In genomic region chr7:64228300-64228699, GRCm38 (mm10) we compare ENCODE assay signal across 25 mouse cellular contexts. TPM values are rescaled to one million over a fixed set of nuclear protein-coding genes. Genes with fewer than 3 reads are reported as not detected.
DNase-seq lines count a peak whose midpoint lies in the region; ATAC-seq and TF ChIP-seq lines count a peak whose summit lies in the region.
"Had no signal": no experiment of that assay in that cellular context is flagged by ENCODE, and none has a peak within 500 bp of the region (broad histone marks: within the 10 kb centered on the region; RNA-seq: fewer than 3 reads in every experiment).

No protein-coding gene starts in this region.

- H3K36me3 ChIP-seq in embryonic facial prominence, embryonic 10.5 days (replicated peaks), result no peaks in the 10 kb centered on the region
- H3K36me3 ChIP-seq in forebrain, embryonic 13.5 days (ENCODE audit: poor library complexity, severe bottlenecking), result no peaks in the 10 kb centered on the region
- H3K36me3 ChIP-seq: embryonic facial prominence, embryonic 13.5 days; embryonic facial prominence, embryonic 15.5 days; forebrain, embryonic 10.5 days; forebrain, embryonic 12.5 days; forebrain, embryonic 15.5 days; G1E had no signal

- peak; percentile 30 for DNase-seq in CD4-positive helper T cell, adult 2 months (ENCODE audit: low read depth, low spot score)
- DNase-seq in embryonic facial prominence, embryonic 10.5 days (ENCODE audit: low spot score), result no peak
- DNase-seq in lung, adult 2 months, result no peak
- no peak for DNase-seq in frontal cortex, postnatal 14 days (ENCODE audit: low spot score in 2 of 2)
- DNase-seq: adrenal gland, adult 2 months; adrenal gland, postnatal 10 days; adrenal gland, postnatal 25 days; cerebellum, adult 11 months; cerebellum, adult 2 months; cerebellum, adult 9-10 months; cerebellum, postnatal 10 days; cerebellum, postnatal 25 days; forebrain, postnatal 0 days had no signal

- H3K4me1 ChIP-seq in embryonic facial prominence, embryonic 10.5 days, result no peaks in the 10 kb centered on the region
- no peaks in the 10 kb centered on the region; the same call in 1 of the 2 replicates for H3K4me1 ChIP-seq in lung, adult 2 months (ENCODE audit: control insufficient read depth, insufficient read depth, low read length)
- no peaks in the 10 kb centered on the region for H3K4me1 ChIP-seq in forebrain, embryonic 13.5 days
- H3K4me1 ChIP-seq: embryonic facial prominence, embryonic 13.5 days; forebrain, embryonic 12.5 days; forebrain, embryonic 15.5 days had no signal

- no peak for TF ChIP-seq POLR2A in lung, adult 2 months (IDR thresholded peaks at IDR 0.05; ENCODE audit: borderline replicate concordance, extremely low read depth, low read depth, low read length)

- no peaks in the 10 kb centered on the region for H3K27me3 ChIP-seq in embryonic facial prominence, embryonic 10.5 days (replicated peaks; ENCODE audit: low read depth, poor library complexity, severe bottlenecking)
- no peaks in the 10 kb centered on the region for H3K27me3 ChIP-seq in forebrain, embryonic 13.5 days
- H3K27me3 ChIP-seq: embryonic facial prominence, embryonic 13.5 days; embryonic facial prominence, embryonic 15.5 days; forebrain, embryonic 12.5 days; forebrain, embryonic 15.5 days; Patski had no signal

- H3K4me3 ChIP-seq in embryonic facial prominence, embryonic 10.5 days, result no peak overlapping the region
- H3K4me3 ChIP-seq in lung, adult 2 months (replicated peaks; ENCODE audit: extremely low read depth, low read depth, low read length), result no peak overlapping the region
- H3K4me3 ChIP-seq in forebrain, embryonic 13.5 days, result no peak overlapping the region
- H3K4me3 ChIP-seq: embryonic facial prominence, embryonic 13.5 days; embryonic facial prominence, embryonic 15.5 days; erythroblast, embryonic 14.5 days; forebrain, embryonic 10.5 days; forebrain, embryonic 12.5 days; forebrain, embryonic 15.5 days had no signal

- no peak overlapping the region for H3K27ac ChIP-seq in embryonic facial prominence, embryonic 10.5 days (replicated peaks)
- no peak overlapping the region for H3K27ac ChIP-seq in forebrain, embryonic 13.5 days
- H3K27ac ChIP-seq: embryonic facial prominence, embryonic 13.5 days; embryonic facial prominence, embryonic 15.5 days; forebrain, embryonic 10.5 days; forebrain, embryonic 12.5 days; forebrain, embryonic 15.5 days had no signal

- 0 out of 2 replicates have a peak, but pooled peaks cover 3% of the 10 kb centered on the region for H3K9me3 ChIP-seq in embryonic facial prominence, embryonic 10.5 days
- H3K9me3 ChIP-seq in forebrain, embryonic 13.5 days (replicated peaks), result no peaks in the 10 kb centered on the region
- H3K9me3 ChIP-seq: embryonic facial prominence, embryonic 13.5 days; embryonic facial prominence, embryonic 15.5 days; forebrain, embryonic 10.5 days; forebrain, embryonic 12.5 days; forebrain, embryonic 15.5 days; G1E had no signal

- ATAC-seq in CD4-positive, CD25-positive, alpha-beta regulatory T cell, adult 4 months, result peak; percentile 62
- peak; percentile 71 for ATAC-seq in activated CD4-positive, CD25-positive, alpha-beta regulatory T cell, adult 4 months
- ATAC-seq in inflammation-experienced regulatory T-cells, adult 6 months, result peak; percentile 50
- no peak for ATAC-seq in forebrain, embryonic 13.5 days
- ATAC-seq: forebrain, embryonic 15.5 days; forebrain, postnatal 0 days; Patski had no signal

- H3K9ac ChIP-seq in forebrain, embryonic 13.5 days, result no peak overlapping the region
- H3K9ac ChIP-seq: embryonic facial prominence, embryonic 13.5 days; embryonic facial prominence, embryonic 15.5 days; forebrain, embryonic 12.5 days; forebrain, embryonic 15.5 days; forebrain, postnatal 0 days had no signal

- WGBS in embryonic facial prominence, embryonic 10.5 days, result 84% methylated on average over 2 of the region's 2 CpGs
- 79% methylated on average over 2 of the region's 2 CpGs for WGBS in lung, adult 2 months
- WGBS in forebrain, embryonic 13.5 days, result 85% methylated on average over 2 of the region's 2 CpGs

- H3K4me2 ChIP-seq in forebrain, embryonic 13.5 days, result no peak overlapping the region
- H3K4me2 ChIP-seq: embryonic facial prominence, embryonic 13.5 days; embryonic facial prominence, embryonic 15.5 days; forebrain, embryonic 12.5 days; forebrain, embryonic 15.5 days had no signal

- no peak for TF ChIP-seq CTCF in lung, adult 2 months (IDR thresholded peaks at IDR 0.05; ENCODE audit: insufficient read depth, low read length)

RNA-seq across cellular contexts. Expression of gene Mtmr10, which starts 59.2 kb away (rescaled TPM):
- 1 to 10 TPM; 4.7 to 7.4 TPM for polyA plus RNA-seq in CD4-positive, CD25-positive, alpha-beta regulatory T cell, adult 4 months (2017; shearing (Covaris generic))
- polyA plus RNA-seq in activated CD4-positive, CD25-positive, alpha-beta regulatory T cell, adult 4 months (2017; shearing (Covaris generic)), result 1 to 10 TPM; 4.5 to 5.0 TPM
- 1 to 10 TPM; 4.5 to 5.8 (median 5.6) TPM for polyA plus RNA-seq in inflammation-experienced regulatory T-cells, adult 6 months (2017; shearing (Covaris generic))
- 10.7 and 11.4 TPM in 2 replicates for polyA plus RNA-seq in embryonic facial prominence, embryonic 10.5 days (2016; fragmentation: Nextera tagmentation; extraction: Ambion mirVana)
- 10.9 and 13.9 TPM in 2 replicates for polyA plus RNA-seq in lung, adult 2 months (2012; rRNA removed)
- polyA plus RNA-seq in forebrain, embryonic 13.5 days (2015; fragmentation: Nextera tagmentation; extraction: Ambion mirVana), result 8.4 and 9.1 TPM in 2 replicates
